Mouse (Mus musculus) midbrain, postnatal 0 days (tissue): ENCODE measurements around the gene Dnajc13. TPM values are rescaled to one million over a fixed set of nuclear protein-coding genes. Genes with fewer than 3 reads are reported as not detected.

Experiments used
- ATAC-seq: fragments of 200-750 bp; cut with Nextera tagmentation; 2 replicates; pipeline ENCODE4 v1.8.0; 2017; ENCODE audit warnings: moderate number of reproducible peaks, mild to moderate bottlenecking, moderate TSS enrichment, moderate library complexity; ENCODE audit not compliant: low FRiP score
- DNase-seq: peaks from one replicate; pipeline ENCODE4 v3.0.0-alpha.2; 2015; ENCODE audit warnings: low spot score
- H3K27ac ChIP-seq: fragments of 300-500 bp; sonication (generic); 2 replicates; pipeline ENCODE4 v1.5.1; 2014; ENCODE audit warnings: low read depth, mild to moderate bottlenecking, low read length, mixed read lengths
- H3K27me3 ChIP-seq: fragments of 300-500 bp; sonication (generic); 2 replicates; pipeline ENCODE4 v1.6.1; 2014; ENCODE audit warnings: low read length, control low read depth, mixed read lengths; ENCODE audit not compliant: insufficient read depth
- H3K36me3 ChIP-seq: fragments of 300-500 bp; sonication (generic); 2 replicates; pipeline ENCODE4 v1.6.1; 2014; ENCODE audit warnings: low read length, control low read depth, mixed read lengths; ENCODE audit not compliant: insufficient read depth
- H3K4me1 ChIP-seq: fragments of 300-500 bp; sonication (generic); 2 replicates; pipeline ENCODE4 v1.6.1; 2014; ENCODE audit warnings: mild to moderate bottlenecking, control low read depth, antibody characterized with exemption, low read length, mixed read lengths; ENCODE audit not compliant: insufficient read depth
- H3K4me2 ChIP-seq: fragments of 300-500 bp; sonication (generic); 2 replicates; pipeline ENCODE4 v1.6.1; 2014; ENCODE audit warnings: low read depth, mild to moderate bottlenecking, low read length, mixed read lengths; ENCODE audit not compliant: poor library complexity, severe bottlenecking
- H3K4me3 ChIP-seq: fragments of 300-500 bp; sonication (generic); 2 replicates; pipeline ENCODE4 v1.5.1; 2014; ENCODE audit warnings: low read depth, mild to moderate bottlenecking, low read length, moderate library complexity
- H3K9ac ChIP-seq: fragments of 300-500 bp; sonication (generic); replicated peaks from 2 replicates; pipeline ENCODE4 v1.6.1; 2014; ENCODE audit warnings: mild to moderate bottlenecking, low read length, moderate library complexity, mixed read lengths; ENCODE audit not compliant: poor library complexity, severe bottlenecking
- H3K9me3 ChIP-seq: fragments of 300-500 bp; sonication (generic); 2 replicates; pipeline ENCODE4 v1.6.1; 2016; ENCODE audit warnings: low read length, control low read depth
- CTCF ChIP-seq: IDR thresholded peaks from 2 replicates; pipeline ENCODE4 v1.5.1; 2016; ENCODE audit warnings: antibody characterized with exemption, mild to moderate bottlenecking
- WGBS: fragments of 180-500 bp; shearing (Covaris S2); extraction: QIAGEN DNeasy Blood & Tissue Kit; methylation state at CpG from one replicate; pipeline ENCODE4 v1.1.7; 2014; 5-methylcytosine and 5-hydroxymethylcytosine counted together
- polyA plus RNA-seq: library from polyadenylated mRNA; unstranded; fragments of >200 nt; fragmentation: Nextera tagmentation; extraction: Ambion mirVana; gene quantifications from 2 replicates; pipeline ENCODE4 v1.2.1, GENCODE M21; 2015
- total RNA-seq: library from RNA; depleted of rRNA; stranded (reverse); fragments of >200 nt; gene quantifications from 2 replicates; pipeline ENCODE4 v1.2.3, GENCODE M21; 2014

The Dnajc13 gene
- total and polyA plus RNA-seq, 2 experiments from 2014 or later = 16.7 to 76.4 TPM

DNA sequence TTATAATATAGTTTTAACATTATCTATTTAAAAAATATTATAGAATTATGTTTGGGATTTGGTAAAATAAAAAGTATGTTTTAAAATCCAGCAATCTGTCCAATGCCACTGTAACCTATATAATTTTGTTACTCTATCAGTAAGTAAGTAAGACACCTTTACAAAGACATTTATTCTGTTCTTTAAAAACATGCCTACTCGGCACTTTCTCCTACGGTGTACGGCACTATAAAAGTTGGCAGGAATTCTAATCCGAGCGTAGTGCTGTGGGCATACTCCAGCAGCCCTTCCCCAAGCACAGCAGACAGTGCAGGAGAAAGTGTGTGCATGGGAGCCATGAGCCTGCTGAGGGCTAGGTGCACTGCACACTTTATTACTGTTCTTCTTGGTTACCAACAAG lies 75.7 kb downstream of the Dnajc13 start:
- DNase-seq (no peak), ATAC-seq (no peak)
- no peaks in the 10 kb centered on the region for H3K9me3 ChIP-seq
- no peak overlapping the region for H3K9ac ChIP-seq
- H3K36me3 ChIP-seq = peaks cover 34% of the 10 kb centered on the region
- WGBS = 90% methylated on average over 5 of the region's 5 CpGs
- no peaks in the 10 kb centered on the region for H3K27me3 ChIP-seq
- H3K27ac ChIP-seq = no peak overlapping the region
- no peaks in the 10 kb centered on the region for H3K4me1 ChIP-seq
- TF ChIP-seq CTCF = no peak
- no peak overlapping the region for H3K4me3 ChIP-seq
- no peak overlapping the region for H3K4me2 ChIP-seq

DNA sequence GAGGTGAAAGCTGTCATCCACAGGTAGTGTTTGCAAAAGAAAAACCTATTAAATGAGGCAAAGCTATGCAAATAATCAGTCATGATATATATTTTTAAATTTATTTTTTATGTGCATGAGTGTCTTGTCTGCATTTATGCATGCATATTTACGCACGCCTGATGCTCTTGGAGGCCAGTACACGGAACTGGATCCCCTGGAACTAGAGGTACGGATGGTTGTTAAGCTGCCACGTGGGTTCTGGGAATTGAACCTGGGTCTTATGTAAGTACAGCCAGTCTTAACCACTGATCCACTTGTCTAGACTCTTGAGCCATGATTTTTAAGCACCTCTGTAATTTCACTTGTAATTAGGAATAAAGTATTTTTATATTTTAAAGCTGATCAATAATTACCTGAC lies 79.5 kb downstream of the Dnajc13 start:
- Histone ChIP-seq H3K27me3 (no peaks in the 10 kb centered on the region), H3K4me1 (no peaks in the 10 kb centered on the region), H3K4me2 (no peak overlapping the region), H3K36me3 (peaks cover 48% of the 10 kb centered on the region), H3K27ac (no peak overlapping the region), H3K4me3 (no peak overlapping the region), H3K9me3 (no peaks in the 10 kb centered on the region), H3K9ac (no peak overlapping the region)
- no peak for TF ChIP-seq CTCF
- 90% methylated on average over 5 of the region's 5 CpGs for WGBS
- ATAC-seq (no peak), DNase-seq (no peak)

DNA sequence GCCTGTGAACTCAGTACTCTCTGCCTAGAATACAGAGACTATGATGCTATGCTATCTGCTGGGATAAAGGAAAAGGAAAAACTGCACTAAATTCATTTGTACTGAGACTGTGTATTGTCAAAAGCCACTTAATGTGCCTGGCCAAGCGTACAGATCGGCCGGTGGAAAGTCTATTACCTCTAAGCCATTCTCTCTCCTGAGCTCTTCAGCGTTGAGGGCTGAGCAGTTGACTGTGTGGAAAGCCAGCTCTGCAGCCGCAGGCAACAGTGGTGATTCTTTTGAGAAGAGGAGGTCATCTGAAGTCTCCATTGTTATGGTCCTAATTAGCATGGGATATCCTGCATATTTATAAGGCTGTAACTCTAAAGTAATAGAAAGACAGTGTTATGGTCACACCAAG lies 80.4 kb downstream of the Dnajc13 start:
- H3K27ac ChIP-seq = no peak overlapping the region
- WGBS = 28% methylated on average over 5 of the region's 5 CpGs
- no peak for DNase-seq
- no peak overlapping the region for H3K4me3 ChIP-seq
- no peaks in the 10 kb centered on the region for H3K4me1 ChIP-seq
- ATAC-seq = no peak
- TF ChIP-seq CTCF = no peak
- no peak overlapping the region for H3K9ac ChIP-seq
- peaks cover 53% of the 10 kb centered on the region for H3K36me3 ChIP-seq
- H3K4me2 ChIP-seq = no peak overlapping the region
- no peaks in the 10 kb centered on the region for H3K9me3 ChIP-seq
- no peaks in the 10 kb centered on the region for H3K27me3 ChIP-seq

DNA sequence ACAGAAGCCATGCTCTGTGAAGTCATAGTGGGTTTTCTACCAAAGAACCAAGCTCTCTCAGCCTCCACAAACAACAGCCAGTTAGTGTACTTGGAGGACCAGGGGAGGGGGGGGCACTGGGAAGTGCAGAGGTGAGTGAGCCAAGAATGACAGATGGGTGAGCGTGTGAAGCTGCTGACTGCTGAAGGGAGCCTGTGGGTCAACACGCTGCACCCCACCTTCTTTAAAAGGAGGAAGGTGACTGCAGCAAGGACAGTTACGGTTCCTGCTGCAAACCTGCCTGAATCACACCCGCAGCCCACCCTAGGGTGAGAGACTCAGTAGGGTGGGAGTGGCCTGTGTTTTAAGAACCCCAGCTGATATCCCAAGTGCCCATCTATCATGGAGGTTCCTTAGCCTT lies 81.1 kb downstream of the Dnajc13 start:
- no peak for TF ChIP-seq CTCF

DNA sequence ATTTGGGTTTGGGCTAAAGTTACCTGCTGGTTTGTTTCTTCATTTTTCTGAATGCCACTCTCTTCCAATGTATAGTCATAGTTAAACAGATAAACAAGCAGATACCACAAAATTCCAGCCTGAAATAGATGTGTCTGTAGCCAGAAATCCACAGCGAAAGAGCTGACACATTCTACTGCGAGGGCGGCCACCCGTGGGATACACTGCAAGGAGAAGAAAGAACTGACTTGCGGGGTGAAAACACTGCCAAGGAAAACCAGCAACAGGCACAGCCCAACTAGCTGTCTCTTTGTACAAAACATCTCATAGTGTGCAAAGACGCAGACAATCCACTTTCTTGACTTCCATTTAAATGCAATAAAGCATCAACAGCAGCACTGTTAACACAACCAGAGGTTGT lies 82.7 kb downstream of the Dnajc13 start:
- Histone ChIP-seq H3K27me3 (no peaks in the 10 kb centered on the region), H3K9ac (no peak overlapping the region), H3K4me1 (no peaks in the 10 kb centered on the region), H3K27ac (no peak overlapping the region), H3K4me3 (no peak overlapping the region), H3K36me3 (peaks cover 67% of the 10 kb centered on the region), H3K4me2 (no peak overlapping the region), H3K9me3 (no peaks in the 10 kb centered on the region)
- TF ChIP-seq CTCF = no peak
- WGBS = 95% methylated on average over 6 of the region's 6 CpGs
- DNase-seq (no peak), ATAC-seq (no peak)

More for the DNA sequence above, 81.1 kb downstream of the Dnajc13 start:
- H3K27me3 ChIP-seq = no peaks in the 10 kb centered on the region
- H3K4me3 ChIP-seq = no peak overlapping the region
- 97% methylated on average over 4 of the region's 4 CpGs for WGBS
- DNase-seq (no peak), ATAC-seq (no peak)
- peaks cover 55% of the 10 kb centered on the region for H3K36me3 ChIP-seq
- no peak overlapping the region for H3K4me2 ChIP-seq
- no peaks in the 10 kb centered on the region for H3K4me1 ChIP-seq
- no peak overlapping the region for H3K27ac ChIP-seq
- H3K9ac ChIP-seq = no peak overlapping the region
- no peaks in the 10 kb centered on the region for H3K9me3 ChIP-seq

DNA sequence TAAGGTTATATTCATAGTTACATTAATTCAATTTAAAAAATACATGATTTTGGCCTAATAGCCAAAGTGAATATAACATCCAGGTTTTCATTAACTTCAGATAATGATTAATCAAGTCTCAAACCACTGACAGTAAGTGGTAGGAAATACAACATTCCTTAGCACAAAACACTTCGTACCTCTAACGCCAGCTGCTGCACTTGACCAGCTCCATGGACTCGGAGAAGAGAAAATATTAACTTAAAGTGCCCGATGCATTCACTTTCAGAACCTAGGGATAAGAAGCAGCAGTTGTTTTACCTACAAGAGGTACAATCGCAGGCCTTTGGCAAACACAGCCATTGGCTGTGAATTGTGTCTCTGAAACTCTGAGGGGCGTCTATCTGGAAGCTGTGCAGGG lies 90.4 kb downstream of the Dnajc13 start:
- H3K9ac ChIP-seq = no peak overlapping the region
- TF ChIP-seq CTCF = no peak
- peaks cover 65% of the 10 kb centered on the region for H3K36me3 ChIP-seq
- no peaks in the 10 kb centered on the region for H3K27me3 ChIP-seq
- H3K4me1 ChIP-seq = no peaks in the 10 kb centered on the region
- DNase-seq (no peak), ATAC-seq (no peak)
- WGBS = 94% methylated on average over 6 of the region's 6 CpGs
- H3K4me2 ChIP-seq = no peak overlapping the region
- H3K9me3 ChIP-seq = no peaks in the 10 kb centered on the region
- H3K27ac ChIP-seq = no peak overlapping the region
- no peak overlapping the region for H3K4me3 ChIP-seq

DNA sequence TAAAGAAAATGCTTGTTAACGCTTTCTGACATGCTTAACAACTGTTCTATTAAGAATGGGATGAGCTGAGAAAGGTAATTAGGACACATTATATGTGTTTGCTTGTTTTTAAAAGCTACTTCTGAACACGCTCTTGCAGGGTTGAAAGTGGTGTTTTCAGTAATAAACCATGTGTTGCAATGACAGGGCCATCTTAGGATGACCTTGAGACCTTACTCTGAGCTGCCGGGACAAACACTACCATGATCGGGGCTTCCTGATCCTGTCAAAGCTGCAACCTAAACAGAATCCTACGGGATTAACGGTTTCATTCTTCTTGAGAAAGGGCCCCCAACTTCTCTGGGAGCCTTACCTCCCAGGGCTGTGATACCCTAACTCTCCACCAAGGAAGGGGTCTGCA lies 91.1 kb downstream of the Dnajc13 start:
- WGBS = 89% methylated on average over 6 of the region's 6 CpGs
- no peak for ATAC-seq

More for the DNA sequence above, 91.1 kb downstream of the Dnajc13 start:
- Histone ChIP-seq H3K4me1 (no peaks in the 10 kb centered on the region), H3K27ac (no peak overlapping the region), H3K4me3 (no peak overlapping the region), H3K36me3 (peaks cover 62% of the 10 kb centered on the region), H3K27me3 (no peaks in the 10 kb centered on the region), H3K4me2 (no peak overlapping the region), H3K9me3 (no peaks in the 10 kb centered on the region), H3K9ac (no peak overlapping the region)
- no peak for TF ChIP-seq CTCF
- no peak for DNase-seq
